Mouse (Mus musculus) heart, adult 2 months (tissue): ENCODE measurements around the gene Mroh8.

Experiments
- CTCF ChIP-seq: fragments of 200-600 bp; IDR thresholded peaks from 2 replicates; pipeline ENCODE4 v1.8.1; 2022; ENCODE audit warnings: antibody characterized with exemption, mild to moderate bottlenecking, moderate library complexity
- EP300 ChIP-seq: fragments of 200-500 bp; IDR thresholded peaks from 2 replicates; pipeline ENCODE4 v1.6.1; 2011; ENCODE audit warnings: low read depth, low read length, control low read depth; ENCODE audit not compliant: insufficient read depth
- POLR2A ChIP-seq: fragments of 200-500 bp; IDR thresholded peaks from 2 replicates; pipeline ENCODE4 v1.6.1; 2011; ENCODE audit warnings: mild to moderate bottlenecking, low read depth, low read length, control low read depth; ENCODE audit not compliant: insufficient read depth

GRCm38 (mm10) chr2:157296105-157296689, 16.8 kb upstream of the Mroh8 start:
- no peak for TF ChIP-seq POLR2A
- TF ChIP-seq CTCF: no peak
- no peak for TF ChIP-seq EP300
